Mouse (Mus musculus) embryonic facial prominence, embryonic 11.5 days (tissue): Measurements from ENCODE around the gene Thada. TPM values are rescaled to one million over a fixed set of nuclear protein-coding genes. Genes with fewer than 3 reads are reported as not detected.

Experiments
- ATAC-seq: fragments of 200-750 bp; cut with Nextera tagmentation; replicated peaks from 2 replicates; pipeline ENCODE4 v1.8.0; 2017; ENCODE audit warnings: low read depth; ENCODE audit not compliant: insufficient number of reproducible peaks, low FRiP score, low TSS enrichment
- DNase-seq: peaks from one replicate; pipeline ENCODE4 v3.0.0-alpha.2; 2015; ENCODE audit warnings: low spot score
- H3K27ac ChIP-seq: fragments of 300-500 bp; sonication (generic); replicated peaks from 2 replicates; pipeline ENCODE4 v1.5.1; 2014; ENCODE audit warnings: mild to moderate bottlenecking, low read depth, low read length, control low read depth
- H3K27me3 ChIP-seq: fragments of 300-500 bp; sonication (generic); 2 replicates; pipeline ENCODE4 v1.6.1; 2014; ENCODE audit warnings: mild to moderate bottlenecking, low read length, moderate library complexity, mixed read lengths; ENCODE audit not compliant: control insufficient read depth, insufficient read depth
- H3K36me3 ChIP-seq: fragments of 300-500 bp; sonication (generic); replicated peaks from 2 replicates; pipeline ENCODE4 v1.6.1; 2014; ENCODE audit warnings: low read depth, mild to moderate bottlenecking, low read length, moderate library complexity, mixed read lengths; ENCODE audit not compliant: control insufficient read depth, insufficient read depth
- H3K4me1 ChIP-seq: fragments of 300-500 bp; sonication (generic); 2 replicates; pipeline ENCODE4 v1.6.1; 2014; ENCODE audit warnings: low read length, mixed read lengths; ENCODE audit not compliant: control insufficient read depth, insufficient read depth
- H3K4me2 ChIP-seq: fragments of 300-500 bp; sonication (generic); 2 replicates; pipeline ENCODE4 v1.6.1; 2014; ENCODE audit warnings: low read depth, mild to moderate bottlenecking, control low read depth, low read length, moderate library complexity
- H3K4me3 ChIP-seq: fragments of 300-500 bp; sonication (generic); 2 replicates; pipeline ENCODE4 v1.5.1; 2014; ENCODE audit warnings: low read depth, low read length, control low read depth
- H3K9ac ChIP-seq: fragments of 300-500 bp; sonication (generic); replicated peaks from 2 replicates; pipeline ENCODE4 v1.6.1; 2014; ENCODE audit warnings: mild to moderate bottlenecking, control low read depth, low read length
- H3K9me3 ChIP-seq: fragments of 300-500 bp; sonication (generic); replicated peaks from 2 replicates; pipeline ENCODE4 v1.6.1; 2016; ENCODE audit warnings: mild to moderate bottlenecking, low read length, inconsistent platforms, mixed read lengths; ENCODE audit not compliant: control insufficient read depth
- WGBS: fragments of 180-500 bp; shearing (Covaris S2); extraction: QIAGEN DNeasy Blood & Tissue Kit; methylation state at CpG from one replicate; pipeline ENCODE4 v1.1.7; 2014; 5-methylcytosine and 5-hydroxymethylcytosine counted together
- polyA plus RNA-seq: library from polyadenylated mRNA; unstranded; fragments of >200 nt; fragmentation: Nextera tagmentation; extraction: Ambion mirVana; gene quantifications from 2 replicates; pipeline ENCODE4 v1.2.1, GENCODE M21; 2014

The Thada gene
- polyA plus RNA-seq, 1 experiment from 2014 or later: 8.2 TPM

GRCm38 (mm10) chr17:84365791-84366301, 100.2 kb downstream of the Thada start:
- Histone ChIP-seq H3K4me2 (no peak overlapping the region), H3K4me3 (no peak overlapping the region), H3K9ac (no peak overlapping the region), H3K4me1 (peaks cover 3% of the 10 kb centered on the region; the same call in 1 of the 2 replicates), H3K27ac (0 out of 2 replicates have a peak overlapping the region, but pooled peaks have one; percentile 29), H3K27me3 (no peaks in the 10 kb centered on the region), H3K9me3 (no peaks in the 10 kb centered on the region), H3K36me3 (no peaks in the 10 kb centered on the region)
- DNase-seq (peak; percentile 70), ATAC-seq (peak; percentile 66; the same call in 1 of the 2 replicates)
- WGBS: 34% methylated on average over 6 of the region's 6 CpGs

DNA sequence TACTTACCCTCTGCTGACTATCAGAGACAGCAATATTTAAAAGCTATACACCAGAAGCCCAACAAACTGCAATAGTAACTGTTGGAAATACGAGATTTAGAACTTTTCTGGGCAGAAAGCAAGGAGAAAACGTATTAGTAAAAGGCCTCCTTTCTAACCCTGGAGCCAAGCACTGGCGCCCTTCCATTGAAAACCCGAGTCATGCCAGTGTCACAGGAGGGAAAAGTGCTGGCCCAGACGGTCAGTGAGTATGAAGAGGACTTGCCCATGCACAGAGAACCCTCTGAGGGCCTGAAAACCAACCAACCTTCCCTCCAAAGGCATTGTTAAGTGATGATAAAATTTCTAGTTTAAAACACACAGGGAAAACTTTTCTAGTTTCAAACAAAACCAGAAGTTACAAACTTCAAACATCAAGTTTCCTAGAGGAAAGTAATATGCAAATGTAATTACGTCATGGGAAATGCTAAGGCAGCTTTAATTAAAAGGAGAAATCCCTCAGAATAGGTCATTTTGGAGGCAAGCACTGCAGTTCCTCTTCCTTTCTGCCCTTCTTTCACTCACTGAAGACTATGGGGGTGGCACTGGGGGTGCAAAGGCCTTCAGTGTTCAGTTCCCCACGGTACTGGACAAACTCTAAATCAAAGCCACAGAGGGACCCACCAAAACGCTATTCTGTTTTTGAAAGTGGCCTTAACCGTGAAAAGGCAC, 100.8 kb downstream of the Thada start:
- DNase-seq: no peak

GRCm38 (mm10) chr17:84363444-84363843, 102.6 kb downstream of the Thada start:
- Histone ChIP-seq H3K4me3 (no peak overlapping the region), H3K27ac (no peak overlapping the region), H3K27me3 (no peaks in the 10 kb centered on the region), H3K9ac (no peak overlapping the region), H3K4me1 (peaks cover 3% of the 10 kb centered on the region; the same call in 1 of the 2 replicates), H3K4me2 (no peak overlapping the region), H3K9me3 (no peaks in the 10 kb centered on the region), H3K36me3 (no peaks in the 10 kb centered on the region; the same call in 1 of the 2 replicates)
- ATAC-seq (no peak), DNase-seq (no peak)
- WGBS: 33% methylated on average over 2 of the region's 2 CpGs

More for the DNA sequence above, 100.8 kb downstream of the Thada start:
- peak overlapping the region; percentile 38; the same call in 1 of the 2 replicates for H3K27ac ChIP-seq
- H3K9ac ChIP-seq: no peak overlapping the region
- H3K4me2 ChIP-seq: no peak overlapping the region
- peaks cover 3% of the 10 kb centered on the region; the same call in 1 of the 2 replicates for H3K4me1 ChIP-seq
- H3K36me3 ChIP-seq: no peaks in the 10 kb centered on the region
- no peaks in the 10 kb centered on the region for H3K27me3 ChIP-seq
- H3K4me3 ChIP-seq: no peak overlapping the region
- 56% methylated on average over 9 of the region's 9 CpGs for WGBS
- ATAC-seq: no peak
- no peaks in the 10 kb centered on the region for H3K9me3 ChIP-seq

- H3K9ac ChIP-seq: no peak overlapping the region
- H3K27ac ChIP-seq: no peak overlapping the region
Measured at GRCm38 (mm10) chr17:84362581-84363286, 103.3 kb downstream of the Thada start.

GRCm38 (mm10) chr17:84361006-84361405, 105.0 kb downstream of the Thada start:
- DNase-seq: no peak
- Histone ChIP-seq H3K9me3 (no peaks in the 10 kb centered on the region), H3K4me1 (peaks cover 3% of the 10 kb centered on the region; the same call in 1 of the 2 replicates), H3K4me3 (no peak overlapping the region), H3K27ac (no peak overlapping the region), H3K4me2 (no peak overlapping the region), H3K9ac (no peak overlapping the region), H3K27me3 (no peaks in the 10 kb centered on the region), H3K36me3 (no peaks in the 10 kb centered on the region; the same call in 1 of the 2 replicates)
- ATAC-seq: no peak
- 73% methylated on average over 1 of the region's 1 CpGs for WGBS

More at GRCm38 (mm10) chr17:84362581-84363286, 103.3 kb downstream of the Thada start:
- DNase-seq (no peak), ATAC-seq (no peak)
- H3K4me2 ChIP-seq: no peak overlapping the region
- peaks cover 3% of the 10 kb centered on the region; the same call in 1 of the 2 replicates for H3K4me1 ChIP-seq
- no peaks in the 10 kb centered on the region for H3K27me3 ChIP-seq
- no peaks in the 10 kb centered on the region; the same call in 1 of the 2 replicates for H3K36me3 ChIP-seq
- WGBS: 74% methylated on average over 13 of the region's 13 CpGs
- H3K9me3 ChIP-seq: no peaks in the 10 kb centered on the region
- H3K4me3 ChIP-seq: no peak overlapping the region

- Histone ChIP-seq H3K27me3 (no peaks in the 10 kb centered on the region), H3K27ac (no peak overlapping the region), H3K9ac (no peak overlapping the region), H3K36me3 (no peaks in the 10 kb centered on the region; the same call in 1 of the 2 replicates), H3K4me1 (no peaks in the 10 kb centered on the region; the same call in 1 of the 2 replicates), H3K4me3 (no peak overlapping the region), H3K4me2 (no peak overlapping the region), H3K9me3 (no peaks in the 10 kb centered on the region)
- DNase-seq (no peak), ATAC-seq (no peak)
- WGBS: 95% methylated on average over 7 of the region's 7 CpGs
Measured at GRCm38 (mm10) chr17:84359810-84360209, 106.2 kb downstream of the Thada start.

DNA sequence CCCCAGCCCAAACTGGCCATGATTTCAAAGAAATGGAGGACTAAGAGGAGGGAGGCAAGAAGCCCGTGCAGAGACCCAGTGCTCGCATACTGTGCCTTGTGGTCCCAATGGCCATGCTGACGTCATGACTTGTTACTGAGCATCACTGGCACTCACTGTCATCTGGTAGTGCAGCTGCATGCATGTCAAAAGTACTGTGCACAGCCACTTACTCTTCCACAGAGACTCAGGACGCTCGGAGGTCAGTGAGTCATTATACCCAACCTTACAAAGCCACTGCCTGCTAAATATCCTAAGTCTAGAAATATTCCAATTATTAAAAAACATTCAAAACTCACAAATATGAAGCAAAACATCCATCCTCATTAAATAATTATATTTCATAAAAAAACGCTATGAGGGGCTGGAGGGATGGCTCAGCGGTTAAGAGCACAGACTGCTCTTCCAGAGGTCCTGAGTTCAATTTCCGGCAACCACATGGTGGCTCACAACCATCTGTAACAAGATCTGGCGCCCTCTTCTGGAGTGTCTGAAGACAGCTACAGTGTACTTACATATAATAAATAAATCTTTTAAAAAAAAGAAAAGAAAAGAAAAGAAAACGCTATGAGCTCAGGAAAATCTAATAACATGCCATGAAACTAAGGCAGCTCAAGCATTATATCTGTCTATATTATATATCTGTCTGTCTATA, 106.9 kb downstream of the Thada start:
- WGBS: 91% methylated on average over 10 of the region's 10 CpGs
- H3K36me3 ChIP-seq: no peaks in the 10 kb centered on the region; the same call in 1 of the 2 replicates

More for the DNA sequence above, 106.9 kb downstream of the Thada start:
- DNase-seq (no peak), ATAC-seq (no peak)
- H3K27ac ChIP-seq: no peak overlapping the region
- no peaks in the 10 kb centered on the region for H3K9me3 ChIP-seq
- H3K27me3 ChIP-seq: no peaks in the 10 kb centered on the region
- no peak overlapping the region for H3K4me3 ChIP-seq
- H3K4me2 ChIP-seq: no peak overlapping the region
- no peak overlapping the region for H3K9ac ChIP-seq
- H3K4me1 ChIP-seq: no peaks in the 10 kb centered on the region
